Mouse (Mus musculus): ENCODE results near the gene P2ry6.

P2ry6 gene

GRCm38 (mm10) chr7:100937481-100937880 is 37.0 kb downstream of the P2ry6 start:
- DNase-seq, result no peak

- no peak for DNase-seq
Observed at GRCm38 (mm10) chr7:100933520-100933919, 40.9 kb downstream of the P2ry6 start.

- peak; percentile 80 to 81 for DNase-seq
Observed at GRCm38 (mm10) chr7:100932481-100933007, 41.9 kb downstream of the P2ry6 start.

GRCm38 (mm10) chr7:100931926-100932480 is 42.4 kb downstream of the P2ry6 start, which contains the start of gene Arhgef17:
TSS of gene Arhgef17 (minus strand) at chr7:100932107.
- peak; percentile 31 to 40 for DNase-seq

- DNase-seq, result peak; percentile 14 to 22
Observed at GRCm38 (mm10) chr7:100931316-100931925, 43.0 kb downstream of the P2ry6 start.

- DNase-seq, result peak in 1 of 2 experiments; percentile 14
Observed at GRCm38 (mm10) chr7:100930619-100931315, 43.7 kb downstream of the P2ry6 start.

GRCm38 (mm10) chr7:100929639-100930303 is 44.7 kb downstream of the P2ry6 start:
- DNase-seq, result no peak

GRCm38 (mm10) chr7:100928456-100928855 is 46.0 kb downstream of the P2ry6 start:
- DNase-seq, result peak in 1 of 2 experiments; percentile 9

- no peak for DNase-seq
Observed at GRCm38 (mm10) chr7:100927287-100928000, 47.0 kb downstream of the P2ry6 start.

- DNase-seq, result no peak
Observed at GRCm38 (mm10) chr7:100926311-100926923, 48.0 kb downstream of the P2ry6 start.

GRCm38 (mm10) chr7:100924674-100925445 is 49.6 kb downstream of the P2ry6 start:
- no peak for DNase-seq

GRCm38 (mm10) chr7:100924200-100924599 is 50.2 kb downstream of the P2ry6 start:
- no peak for DNase-seq

- DNase-seq, result no peak
Observed at GRCm38 (mm10) chr7:100922907-100923306, 51.5 kb downstream of the P2ry6 start.

GRCm38 (mm10) chr7:100921289-100921688 is 53.2 kb downstream of the P2ry6 start:
- no peak for DNase-seq

GRCm38 (mm10) chr7:100919809-100920107 is 54.7 kb downstream of the P2ry6 start:
- DNase-seq, result no peak

- DNase-seq, result no peak
Observed at GRCm38 (mm10) chr7:100919006-100919808, 55.2 kb downstream of the P2ry6 start.

- no peak for DNase-seq
Observed at GRCm38 (mm10) chr7:100918176-100918575, 56.3 kb downstream of the P2ry6 start.

- DNase-seq, result no peak
Observed at GRCm38 (mm10) chr7:100917751-100918150, 56.7 kb downstream of the P2ry6 start.

- DNase-seq, result no peak
Observed at GRCm38 (mm10) chr7:100916526-100916925, 57.9 kb downstream of the P2ry6 start.

- DNase-seq, result no peak
Observed at GRCm38 (mm10) chr7:100915204-100915603, 59.2 kb downstream of the P2ry6 start.

GRCm38 (mm10) chr7:100911791-100912190 is 62.7 kb downstream of the P2ry6 start:
- DNase-seq, result no peak
